Mouse (Mus musculus): ENCODE results near the gene Tmem131.

- no peak for TF ChIP-seq POLR2A (IDR thresholded peaks at IDR 0.05; ENCODE audit: low read depth, low read length)
- no peak for TF ChIP-seq CTCF (IDR thresholded peaks at IDR 0.05; ENCODE audit: borderline replicate concordance, insufficient read depth, low read length)
Observed at GRCm38 (mm10) chr1:36797481-36797880, 146.0 kb downstream of the Tmem131 start.
